Mouse (Mus musculus) 3134 (cell line): ENCODE measurements at regions not wholly inside any gene's neighbourhood (a gene's known extent, or its start where the extent isn't known, plus 50 kb on each side); places are given as distances from the start of the nearest gene placed in this dataset.

Experiments used
- DNase-seq: peaks from one replicate; pipeline ENCODE4 v3.0.0-alpha.2; 2011; ENCODE audit warnings: low spot score; ENCODE audit not compliant: insufficient read length; ENCODE audit errors: extremely low read depth

- no peak for DNase-seq
Observed at GRCm38 (mm10) chr8:118031406-118031805, 229.7 kb upstream of the Mphosph6 start.

DNA sequence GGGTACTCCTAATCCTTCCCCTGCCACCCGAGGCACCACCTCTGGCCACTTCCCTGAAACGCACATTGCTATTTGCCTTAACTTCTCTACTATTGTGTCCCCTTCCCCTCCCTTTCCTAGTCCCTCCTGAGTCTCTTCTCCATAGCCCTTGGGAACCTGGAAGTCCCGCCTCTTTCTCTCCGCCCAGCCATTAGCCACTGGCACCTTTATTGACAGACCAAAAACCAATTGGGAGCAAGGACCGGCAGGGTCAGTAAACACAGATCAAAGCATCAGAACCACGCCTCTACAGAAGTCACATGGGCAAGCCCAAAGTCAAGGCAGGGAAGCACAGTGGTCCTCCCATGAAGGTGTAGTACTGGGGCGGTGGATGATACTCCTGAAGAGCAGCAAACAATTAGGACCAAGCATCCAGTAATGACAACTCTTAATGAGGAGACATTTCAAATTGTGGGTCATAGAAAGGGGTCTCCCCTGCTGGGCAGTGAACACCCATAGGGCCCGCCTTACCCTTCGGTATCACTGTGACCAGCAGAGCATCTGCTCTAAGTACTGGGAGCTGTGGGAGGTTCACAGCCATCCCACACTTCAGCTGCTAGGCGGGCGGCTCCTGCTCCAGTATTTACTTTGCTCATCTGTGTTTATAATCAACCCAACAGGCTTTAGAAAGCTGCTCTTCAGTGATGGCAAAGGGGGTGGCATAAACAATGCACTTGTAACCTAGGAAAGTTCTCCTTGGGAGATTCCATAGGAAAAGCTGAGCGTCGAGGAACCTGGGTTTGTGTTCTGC, 226.5 kb upstream of the Mphosph6 start:
- DNase-seq: no peak

- DNase-seq: no peak
Observed at GRCm38 (mm10) chr8:118023451-118023850, 221.7 kb upstream of the Mphosph6 start.

DNA sequence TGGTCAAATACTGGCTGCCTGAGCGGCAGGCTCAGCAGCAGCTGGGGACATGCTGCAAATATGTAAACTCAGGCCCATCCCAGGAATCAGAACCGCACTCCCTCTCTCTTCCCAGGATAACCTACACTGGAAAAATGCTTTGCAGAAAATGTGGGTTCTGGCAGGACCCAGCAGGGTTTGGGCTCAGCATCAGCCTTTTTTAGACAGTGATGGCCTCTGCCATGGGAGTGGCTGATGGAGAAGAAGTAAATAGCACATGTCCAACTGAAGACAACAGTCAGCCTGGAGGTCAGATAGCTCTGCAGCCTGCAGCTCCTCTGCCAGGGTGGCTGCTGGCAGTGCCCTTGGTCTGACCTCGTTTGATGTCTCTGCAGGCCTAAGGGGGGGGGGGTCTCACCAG, 220.2 kb upstream of the Mphosph6 start:
- DNase-seq: no peak

DNA sequence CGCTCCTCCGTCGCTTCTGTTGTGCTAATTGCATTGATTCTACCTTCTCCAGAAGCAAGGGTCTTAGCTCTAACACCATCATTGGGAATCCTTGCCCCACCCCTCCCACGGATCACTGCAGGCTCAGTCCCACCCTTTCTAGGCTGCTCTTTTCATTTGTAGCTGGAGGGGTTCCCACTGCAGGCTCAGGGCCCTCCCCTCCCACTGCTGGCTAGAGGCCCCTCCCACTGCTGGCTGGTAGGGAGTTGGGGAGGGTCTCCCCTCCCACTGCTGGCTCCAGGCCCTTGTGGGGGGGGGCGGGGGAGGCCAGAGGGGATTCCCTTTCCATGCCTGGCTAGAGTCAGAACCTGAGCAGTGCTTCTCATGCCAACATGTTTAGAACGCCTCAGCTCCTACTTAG, 215.5 kb upstream of the Mphosph6 start:
- no peak for DNase-seq

- no peak for DNase-seq
Observed at GRCm38 (mm10) chr8:118005186-118005585, 203.4 kb upstream of the Mphosph6 start.

- no peak for DNase-seq
Observed at GRCm38 (mm10) chr8:118004391-118004851, 202.7 kb upstream of the Mphosph6 start.

DNA sequence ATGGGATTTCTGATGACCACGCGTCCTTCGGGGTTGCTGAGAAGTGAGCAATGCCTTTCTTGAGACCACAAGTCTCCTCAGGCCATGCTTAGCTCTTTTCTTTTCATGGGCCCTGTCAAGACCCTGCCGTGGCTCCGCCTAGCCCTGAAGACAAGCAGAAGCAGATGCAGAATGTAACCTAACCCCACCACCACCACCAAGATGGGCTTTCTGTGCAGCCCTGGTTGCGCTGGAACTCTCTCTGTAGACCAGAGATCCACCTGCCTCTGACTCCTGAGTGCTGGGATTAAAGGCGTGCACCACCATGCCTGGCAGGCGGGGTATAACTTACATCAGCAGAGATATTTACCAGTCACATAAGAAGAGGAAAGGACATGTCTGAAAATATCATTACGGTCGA, 199.4 kb upstream of the Mphosph6 start:
- DNase-seq: no peak

DNA sequence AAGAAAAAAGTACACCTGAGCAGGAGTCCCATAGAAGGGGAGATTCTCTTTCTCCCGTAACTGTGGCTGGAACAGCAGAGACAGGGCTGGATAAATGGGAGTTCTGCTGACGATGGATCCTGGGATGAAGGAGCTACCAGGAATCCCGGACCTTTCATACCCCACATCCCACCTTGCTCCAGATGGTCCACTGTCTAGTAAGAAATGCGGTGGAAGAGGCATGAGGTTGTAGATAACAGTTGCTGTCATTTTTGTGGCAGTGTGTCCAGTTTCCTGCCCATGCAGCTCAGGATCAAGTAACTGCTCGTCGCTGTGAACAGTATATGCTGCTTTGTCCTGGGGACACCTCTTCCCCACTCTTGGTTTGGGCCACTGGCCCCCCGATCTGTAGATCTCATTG, 190.1 kb upstream of the Mphosph6 start:
- DNase-seq: no peak

DNA sequence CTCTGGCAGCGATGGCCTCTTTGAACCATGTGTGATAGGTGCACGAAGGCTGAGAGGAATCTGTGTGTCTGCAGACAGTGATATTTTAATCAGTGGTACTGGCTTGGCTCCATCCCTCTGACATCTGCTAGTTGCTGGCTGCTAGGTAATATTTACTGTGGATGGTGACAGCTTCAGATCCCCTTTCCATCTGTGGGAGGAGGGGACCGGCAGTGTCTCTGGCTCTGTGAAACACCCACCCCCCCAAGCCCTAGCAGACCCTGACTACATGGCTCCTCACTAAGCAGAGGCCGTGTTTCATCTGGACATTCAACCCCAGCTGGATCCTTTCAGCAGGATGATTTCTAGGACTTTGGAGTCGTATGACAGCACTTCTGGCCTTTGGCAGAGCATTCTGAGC, 187.0 kb upstream of the Mphosph6 start:
- DNase-seq: no peak

GRCm38 (mm10) chr8:117968306-117968705, 166.6 kb upstream of the Mphosph6 start:
- no peak for DNase-seq

GRCm38 (mm10) chr8:117966556-117966955, 164.8 kb upstream of the Mphosph6 start:
- no peak for DNase-seq

GRCm38 (mm10) chr8:117963426-117963825, 161.7 kb upstream of the Mphosph6 start:
- no peak for DNase-seq

DNA sequence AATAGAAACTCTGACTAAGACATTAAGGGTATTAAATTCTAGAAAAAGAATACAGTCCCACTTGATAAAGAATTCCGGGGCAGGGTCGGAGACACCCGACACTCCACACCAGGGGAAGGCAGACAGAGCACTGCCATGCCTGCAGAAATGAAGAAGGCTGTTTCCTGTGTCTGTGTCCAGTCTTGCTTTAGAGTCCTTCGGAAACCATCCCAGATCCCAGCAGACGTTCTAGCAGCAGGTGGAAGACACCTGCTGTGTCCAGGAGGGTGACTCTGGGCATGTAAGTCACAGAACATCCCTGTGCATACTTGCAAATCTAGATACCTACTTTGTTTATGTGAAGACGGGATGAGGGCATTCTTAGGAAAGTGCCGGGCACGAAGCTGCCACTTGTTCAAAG, 160.9 kb upstream of the Mphosph6 start:
- DNase-seq: no peak

GRCm38 (mm10) chr8:117959501-117959900, 157.8 kb upstream of the Mphosph6 start:
- no peak for DNase-seq

GRCm38 (mm10) chr8:117958914-117959313, 157.2 kb upstream of the Mphosph6 start:
- no peak for DNase-seq

GRCm38 (mm10) chr8:117951656-117952055, 149.9 kb upstream of the Mphosph6 start:
- no peak for DNase-seq

DNA sequence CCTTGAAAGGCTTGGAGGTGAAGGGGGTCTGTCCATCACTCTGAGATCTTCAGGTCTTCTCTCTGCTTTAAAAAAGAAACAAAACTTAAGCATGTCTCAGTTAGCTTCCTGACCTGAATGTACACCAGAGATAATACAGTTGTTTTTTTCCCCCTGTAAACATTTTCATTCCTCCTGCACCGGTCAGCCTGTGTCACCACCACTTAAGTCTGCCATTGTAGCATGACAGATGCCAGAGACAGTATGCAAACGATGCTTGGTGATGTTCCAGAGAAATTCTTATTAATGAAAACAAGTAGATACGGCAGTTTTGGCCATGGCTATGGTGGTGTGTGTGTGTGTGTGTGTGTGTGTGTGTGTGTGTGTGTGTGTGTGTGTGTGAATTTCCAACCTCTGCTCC, 144.8 kb upstream of the Mphosph6 start:
- DNase-seq: no peak

- no peak for DNase-seq
Observed at GRCm38 (mm10) chr8:117934566-117935094, 132.9 kb upstream of the Mphosph6 start.

GRCm38 (mm10) chr8:117930687-117931086, 128.9 kb upstream of the Mphosph6 start:
- DNase-seq: peak; percentile 7

DNA sequence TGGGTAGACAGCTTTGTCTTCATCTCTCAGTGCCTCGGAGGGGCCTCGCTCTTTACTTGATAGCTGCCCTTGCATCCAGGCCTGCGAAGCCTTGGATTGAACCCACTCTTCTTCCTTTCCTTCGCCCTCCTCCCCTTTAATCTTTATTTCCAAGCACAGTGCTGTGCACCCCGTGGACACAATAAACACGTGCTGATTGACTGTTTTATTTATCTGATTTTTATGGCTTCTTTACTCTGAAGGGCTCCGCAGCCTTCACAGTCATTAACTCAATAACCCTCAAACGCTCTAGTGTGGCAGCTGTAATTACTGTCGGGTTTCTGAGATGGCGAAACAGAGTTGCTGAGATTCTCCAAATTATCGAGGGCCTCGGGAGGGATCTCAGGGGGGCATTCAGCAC, 127.9 kb upstream of the Mphosph6 start:
- no peak for DNase-seq

- no peak for DNase-seq
Observed at GRCm38 (mm10) chr8:117923296-117923695, 121.6 kb upstream of the Mphosph6 start.
